Mouse (Mus musculus) cortical plate, adult 2 months (tissue): ENCODE data around the gene Ptpn13. TPM values are rescaled to one million over a fixed set of nuclear protein-coding genes. Genes with fewer than 3 reads are reported as not detected.

Experiments used
- H3K27ac ChIP-seq: fragments of 200-500 bp; 2 replicates; pipeline ENCODE4 v1.5.1; 2012; ENCODE audit warnings: low read length, control low read depth, inconsistent platforms; ENCODE audit not compliant: insufficient read depth
- H3K4me1 ChIP-seq: fragments of 200-500 bp; 2 replicates; pipeline ENCODE4 v1.6.1; 2011; ENCODE audit warnings: low read length; ENCODE audit not compliant: control insufficient read depth, insufficient read depth
- H3K4me3 ChIP-seq: fragments of 200-500 bp; 2 replicates; pipeline ENCODE4 v1.5.1; 2011; ENCODE audit warnings: mild to moderate bottlenecking, low read length, control low read depth; ENCODE audit not compliant: insufficient read depth
- CTCF ChIP-seq: fragments of 200-500 bp; IDR thresholded peaks from 2 replicates; pipeline ENCODE4 v1.5.1; 2011; ENCODE audit warnings: mild to moderate bottlenecking, control low read depth, low read length; ENCODE audit not compliant: insufficient read depth; ENCODE audit errors: extremely low read depth
- POLR2A ChIP-seq: fragments of 200-500 bp; IDR thresholded peaks from 2 replicates; pipeline ENCODE4 v1.6.1; 2011; ENCODE audit warnings: mild to moderate bottlenecking, low read length, control low read depth; ENCODE audit not compliant: insufficient read depth; ENCODE audit errors: extremely low read depth
- polyA plus RNA-seq: library from polyadenylated mRNA; depleted of rRNA; stranded (reverse); fragments of >200 nt; gene quantifications from 2 replicates; pipeline ENCODE4 v1.2.3, GENCODE M21; 2012

The Ptpn13 gene
- polyA plus RNA-seq, 1 experiment, result 6.6 TPM

DNA sequence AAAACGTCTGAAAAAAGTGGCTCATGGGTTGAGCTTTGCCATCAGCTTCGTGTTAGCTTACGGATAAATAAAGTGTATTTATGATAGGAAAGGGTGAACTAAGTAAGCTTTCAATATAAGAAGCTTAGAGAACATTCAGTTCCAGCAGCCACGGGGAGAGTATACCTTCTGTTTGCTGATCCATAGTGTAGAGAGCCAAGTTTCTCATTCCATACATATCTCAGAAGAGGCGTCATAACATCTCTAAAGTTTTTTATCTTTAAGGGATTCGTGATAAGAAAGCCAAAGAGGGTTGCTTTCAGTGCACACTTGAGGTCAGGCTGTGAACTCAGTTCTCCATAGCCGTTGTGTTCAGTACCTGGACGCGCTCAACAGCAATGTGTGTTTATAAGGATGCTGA, 105.2 kb downstream of the Ptpn13 start:
- no peak overlapping the region for H3K4me3 ChIP-seq
- no peak overlapping the region for H3K27ac ChIP-seq
- no peaks in the 10 kb centered on the region for H3K4me1 ChIP-seq
- TF ChIP-seq CTCF (no peak), POLR2A (no peak)

DNA sequence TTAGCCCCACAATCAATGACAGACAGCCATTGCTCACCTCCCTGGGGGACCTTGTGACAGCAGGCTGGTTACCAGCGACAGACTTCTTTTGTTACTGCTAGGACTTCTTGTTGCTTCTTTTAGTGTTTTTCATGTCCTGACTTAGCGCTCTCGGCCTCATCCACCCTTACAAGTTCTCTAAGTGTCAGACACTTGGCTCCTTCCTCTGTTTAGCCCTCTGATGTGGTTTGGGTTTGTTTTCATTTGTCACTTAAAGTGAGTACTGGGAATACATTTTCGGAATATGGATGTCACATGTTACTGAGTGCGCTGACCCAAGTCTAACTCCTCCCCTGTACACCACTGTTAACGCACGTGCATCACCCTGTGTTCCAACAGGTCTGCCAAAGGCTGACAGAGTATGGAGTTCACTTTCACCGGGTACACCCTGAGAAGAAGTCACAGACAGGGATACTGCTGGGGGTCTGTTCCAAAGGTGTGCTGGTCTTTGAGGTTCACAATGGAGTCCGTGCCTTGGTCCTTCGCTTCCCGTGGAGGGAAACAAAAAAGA, 107.9 kb downstream of the Ptpn13 start:
- Histone ChIP-seq H3K4me1 (peaks cover 2% of the 10 kb centered on the region; the same call in 1 of the 2 replicates), H3K4me3 (no peak overlapping the region), H3K27ac (no peak overlapping the region)
- no peak for TF ChIP-seq CTCF
- no peak for TF ChIP-seq POLR2A

DNA sequence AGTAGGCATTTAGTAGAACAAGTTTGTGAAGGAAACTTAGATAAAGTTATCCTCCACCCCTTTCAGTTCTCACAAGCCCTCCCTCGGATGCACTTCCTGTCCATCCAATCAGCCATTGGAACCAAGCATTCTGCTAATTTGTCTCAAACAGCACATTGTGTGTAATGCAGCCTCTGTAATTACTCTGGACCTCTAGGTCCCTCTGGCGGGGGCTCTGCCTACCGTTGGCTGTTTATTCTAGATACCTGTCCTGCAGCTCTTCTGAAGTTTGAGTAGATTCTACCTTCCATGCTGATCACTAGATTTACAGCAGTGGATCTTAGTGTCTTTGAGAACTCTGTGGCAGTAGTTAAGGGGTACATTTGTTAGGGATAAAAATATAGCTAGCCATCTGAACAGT, 109.5 kb downstream of the Ptpn13 start:
- no peak overlapping the region for H3K4me3 ChIP-seq
- peaks cover 2% of the 10 kb centered on the region; the same call in 1 of the 2 replicates for H3K4me1 ChIP-seq
- H3K27ac ChIP-seq, result no peak overlapping the region
- no peak for TF ChIP-seq POLR2A
- no peak for TF ChIP-seq CTCF

DNA sequence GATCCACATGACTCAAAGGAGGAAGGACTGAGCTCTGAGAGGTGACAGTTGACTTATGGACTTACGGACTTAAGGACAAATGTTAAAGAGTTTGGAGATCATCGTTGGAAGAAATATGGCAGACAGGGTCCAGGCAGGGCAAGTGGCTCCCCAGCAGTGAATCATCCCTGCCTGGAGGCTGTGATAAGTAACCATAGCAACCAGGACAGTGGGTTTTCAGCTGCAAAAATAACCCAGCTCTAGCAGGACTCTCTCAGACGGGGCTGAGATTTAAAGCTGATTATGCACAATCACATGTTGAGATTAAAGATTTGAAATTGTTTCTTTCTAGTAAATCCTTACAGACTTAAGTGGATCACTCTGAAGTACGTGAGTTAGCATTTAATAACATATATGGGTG, 112.4 kb downstream of the Ptpn13 start:
- no peak overlapping the region for H3K4me3 ChIP-seq
- no peak overlapping the region for H3K27ac ChIP-seq
- TF ChIP-seq CTCF, result no peak
- no peak for TF ChIP-seq POLR2A

DNA sequence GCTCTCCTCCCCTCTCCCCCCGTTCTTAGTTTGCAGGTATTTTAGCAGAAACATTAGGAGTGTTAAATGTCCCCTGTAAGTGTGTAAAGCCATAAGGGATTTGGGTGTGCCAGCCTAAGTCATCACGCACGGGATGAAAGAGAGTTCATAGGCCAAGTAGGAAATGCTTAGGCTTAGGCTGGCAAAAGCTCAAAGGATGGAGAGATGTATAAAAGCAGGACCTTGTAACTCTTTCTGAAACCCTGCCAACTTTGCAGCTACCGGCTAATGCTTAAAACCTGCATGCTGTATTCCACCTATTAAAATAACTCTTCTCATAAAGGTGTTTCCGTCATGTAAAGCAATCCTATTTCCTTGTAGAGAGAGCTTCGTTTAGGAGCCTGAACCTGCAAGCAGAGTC, 115.6 kb downstream of the Ptpn13 start:
- no peak overlapping the region for H3K27ac ChIP-seq
- H3K4me1 ChIP-seq, result peaks cover 4% of the 10 kb centered on the region; the same call in 1 of the 2 replicates
- TF ChIP-seq POLR2A, result no peak
- no peak for TF ChIP-seq CTCF
- no peak overlapping the region for H3K4me3 ChIP-seq

More for the DNA sequence above, 112.4 kb downstream of the Ptpn13 start:
- H3K4me1 ChIP-seq, result peaks cover 4% of the 10 kb centered on the region; the same call in 1 of the 2 replicates

DNA sequence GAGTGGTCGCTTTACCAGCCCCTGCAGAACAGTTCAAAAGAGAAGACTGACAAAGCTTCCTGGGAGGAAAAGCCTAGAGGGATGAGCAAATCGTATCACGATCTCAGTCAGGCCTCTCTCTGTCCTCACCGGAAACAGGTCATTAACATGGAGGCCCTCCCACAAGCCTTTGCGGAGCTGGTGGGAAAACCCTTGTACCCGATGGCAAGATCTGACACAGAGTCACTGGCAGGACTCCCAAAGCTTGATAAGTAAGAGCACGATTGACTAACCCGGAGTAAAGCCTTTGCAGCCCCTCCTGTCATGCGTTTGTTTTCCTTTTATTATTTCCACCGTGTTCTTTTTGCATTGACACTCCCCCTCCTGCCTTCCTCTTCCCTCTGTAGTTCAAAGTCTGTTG, 116.1 kb downstream of the Ptpn13 start:
- Histone ChIP-seq H3K4me1 (peaks cover 2% of the 10 kb centered on the region; the same call in 1 of the 2 replicates), H3K4me3 (no peak overlapping the region), H3K27ac (no peak overlapping the region)
- TF ChIP-seq POLR2A (no peak), CTCF (no peak)

DNA sequence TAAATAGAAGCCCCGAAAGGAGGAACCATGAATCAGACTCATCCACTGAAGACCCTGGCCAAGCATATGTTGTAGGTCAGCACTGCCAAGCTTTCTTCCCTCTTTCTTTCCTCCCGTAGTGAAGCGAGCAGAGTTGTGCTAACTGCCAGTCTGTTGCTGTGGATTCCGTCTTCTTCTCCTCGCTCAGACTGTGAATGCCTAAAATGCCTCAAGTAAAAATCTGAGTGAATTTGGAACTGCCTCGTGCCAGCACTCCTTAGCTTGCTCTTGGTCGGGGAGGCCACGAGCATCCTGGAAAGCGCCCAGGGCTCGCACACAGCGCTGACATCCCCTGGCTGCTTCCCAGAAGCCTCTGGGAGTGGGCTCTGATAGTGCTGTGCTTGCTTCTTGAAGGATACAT, 116.5 kb downstream of the Ptpn13 start:
- no peak overlapping the region for H3K4me3 ChIP-seq
- peaks cover 2% of the 10 kb centered on the region; the same call in 1 of the 2 replicates for H3K4me1 ChIP-seq
- H3K27ac ChIP-seq, result no peak overlapping the region
- no peak for TF ChIP-seq POLR2A
- no peak for TF ChIP-seq CTCF

DNA sequence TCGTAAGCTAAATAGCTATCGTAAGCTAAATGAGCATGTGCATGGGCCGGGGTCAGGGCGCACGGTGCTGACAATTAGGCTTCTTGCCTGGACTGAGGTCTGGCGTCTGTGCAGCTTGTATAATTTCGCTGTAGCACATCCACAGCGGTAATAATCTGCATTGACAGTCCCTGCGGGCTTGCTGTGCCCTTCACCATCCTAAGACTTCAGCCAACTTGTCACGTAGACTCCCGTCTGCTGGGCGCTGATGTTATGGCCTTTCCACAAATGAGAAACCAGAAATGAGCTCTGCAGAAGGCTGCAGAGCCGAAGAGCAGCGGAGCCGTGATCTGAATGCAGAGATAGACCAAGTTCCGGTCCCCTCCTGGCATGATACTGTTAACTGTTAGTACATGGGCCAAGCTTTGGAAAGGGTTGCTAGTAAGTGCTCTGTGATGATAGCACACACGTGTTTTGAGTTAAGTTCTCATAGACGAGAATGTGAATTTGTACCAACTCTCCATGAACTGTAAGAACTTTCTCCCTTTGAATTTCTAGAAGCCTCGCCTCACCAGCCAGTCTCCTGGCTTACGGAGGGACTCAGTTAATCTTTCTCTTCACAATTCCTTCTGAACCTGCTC, 120.5 kb downstream of the Ptpn13 start:
- H3K4me3 ChIP-seq, result no peak overlapping the region
- TF ChIP-seq CTCF (no peak), POLR2A (no peak)
- peaks cover 2% of the 10 kb centered on the region; the same call in 1 of the 2 replicates for H3K4me1 ChIP-seq
- no peak overlapping the region for H3K27ac ChIP-seq

DNA sequence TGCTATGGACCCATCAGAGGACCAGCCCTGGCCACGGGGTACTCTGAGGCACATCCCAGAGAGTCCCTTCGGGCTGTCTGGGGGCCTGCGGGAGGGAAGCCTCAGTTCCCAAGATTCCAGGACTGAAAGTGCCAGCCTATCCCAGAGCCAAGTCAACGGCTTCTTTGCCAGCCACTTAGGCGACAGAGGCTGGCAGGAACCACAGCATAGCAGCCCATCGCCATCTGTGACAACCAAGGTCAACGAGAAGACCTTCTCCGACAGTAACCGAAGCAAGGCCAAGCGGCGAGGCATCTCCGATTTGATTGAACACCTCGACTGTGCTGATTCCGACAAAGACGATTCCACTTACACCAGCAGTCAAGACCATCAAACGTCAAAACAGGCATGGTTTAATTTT, 129.8 kb downstream of the Ptpn13 start:
- H3K4me1 ChIP-seq, result no peaks in the 10 kb centered on the region
- TF ChIP-seq CTCF (no peak), POLR2A (no peak)
- H3K27ac ChIP-seq, result no peak overlapping the region
- no peak overlapping the region for H3K4me3 ChIP-seq

DNA sequence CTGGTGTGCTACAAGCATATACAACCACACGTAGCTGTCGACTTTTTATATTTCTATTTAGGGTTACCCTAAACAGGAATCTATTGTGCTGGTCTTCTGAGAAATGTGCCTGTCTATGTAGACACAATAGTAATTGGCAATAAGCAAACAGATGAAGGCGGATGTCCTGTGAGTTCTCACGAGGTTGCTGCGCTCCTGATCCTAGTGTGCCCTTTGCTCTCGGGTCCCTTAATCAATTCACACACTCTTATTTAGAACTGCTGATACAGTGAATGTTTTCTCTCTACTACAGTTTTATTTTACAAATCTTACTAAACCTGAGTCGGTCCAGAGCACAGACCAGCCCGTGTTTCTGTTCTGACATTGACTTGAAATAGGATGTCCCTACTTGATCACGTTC, 135.6 kb downstream of the Ptpn13 start:
- Histone ChIP-seq H3K4me3 (no peak overlapping the region), H3K4me1 (no peaks in the 10 kb centered on the region), H3K27ac (no peak overlapping the region)
- TF ChIP-seq CTCF (no peak), POLR2A (no peak)

DNA sequence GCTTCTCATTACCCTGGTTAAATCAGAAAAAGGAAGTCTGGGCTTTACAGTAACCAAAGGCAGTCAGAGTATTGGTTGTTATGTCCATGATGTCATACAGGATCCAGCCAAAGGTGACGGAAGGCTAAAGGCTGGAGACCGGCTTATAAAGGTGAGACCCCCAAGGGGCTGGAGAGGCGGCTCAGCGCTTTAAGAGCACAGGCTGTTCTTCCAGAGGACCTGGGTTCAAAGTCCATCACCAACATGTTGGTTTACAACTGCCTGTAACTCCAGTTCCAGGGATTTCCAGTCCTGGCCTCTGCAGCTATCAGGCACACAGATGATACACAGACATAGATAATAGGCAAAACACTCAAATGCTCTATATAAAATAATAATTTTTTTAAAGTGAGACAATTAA, 143.0 kb downstream of the Ptpn13 start:
- H3K4me3 ChIP-seq, result no peak overlapping the region
- TF ChIP-seq POLR2A (no peak), CTCF (no peak)
- H3K4me1 ChIP-seq, result no peaks in the 10 kb centered on the region
- no peak overlapping the region for H3K27ac ChIP-seq
